Mouse (Mus musculus): ENCODE results near the gene Rasl11b. TPM values are rescaled to one million over a fixed set of nuclear protein-coding genes. Genes with fewer than 3 reads are reported as not detected.

Gene Rasl11b
- total RNA-seq, 2 experiments from 2014 or later = 44.4 to 48.5 TPM

Other genes with a start within 250 kb of the Rasl11b start
- gene Usp46, start 126.9 kb upstream of the Rasl11b start, total RNA-seq (2021) = 100 to 1,000 TPM; 109 to 136 TPM

Data from layer of hippocampus, postnatal 10 days (tissue).